Mouse (Mus musculus) neural tube, embryonic 15.5 days (tissue): ENCODE data around the gene Wwtr1. TPM values are rescaled to one million over a fixed set of nuclear protein-coding genes. Genes with fewer than 3 reads are reported as not detected.

ENCODE experiments used
- ATAC-seq: fragments of 200-750 bp; cut with Nextera tagmentation; 2 replicates; pipeline ENCODE4 v1.8.0; 2017; ENCODE audit warnings: mild to moderate bottlenecking, moderate TSS enrichment, moderate library complexity; ENCODE audit not compliant: low FRiP score
- H3K27ac ChIP-seq: fragments of 300-500 bp; sonication (generic); replicated peaks from 2 replicates; pipeline ENCODE4 v1.5.1; 2015; ENCODE audit warnings: mild to moderate bottlenecking, inconsistent platforms
- H3K27me3 ChIP-seq: fragments of 300-500 bp; sonication (generic); replicated peaks from 2 replicates; pipeline ENCODE4 v1.6.1; 2015; ENCODE audit warnings: inconsistent platforms
- H3K36me3 ChIP-seq: fragments of 300-500 bp; sonication (generic); 2 replicates; pipeline ENCODE4 v1.6.1; 2015; ENCODE audit warnings: inconsistent platforms
- H3K4me1 ChIP-seq: fragments of 300-500 bp; sonication (generic); 2 replicates; pipeline ENCODE4 v1.6.1; 2015; ENCODE audit warnings: inconsistent platforms
- H3K4me2 ChIP-seq: fragments of 300-500 bp; sonication (generic); 2 replicates; pipeline ENCODE4 v1.6.1; 2015; ENCODE audit warnings: inconsistent platforms, mild to moderate bottlenecking, moderate library complexity
- H3K4me3 ChIP-seq: fragments of 300-500 bp; sonication (generic); replicated peaks from 2 replicates; pipeline ENCODE4 v1.5.1; 2015; ENCODE audit warnings: mild to moderate bottlenecking, inconsistent platforms
- H3K9ac ChIP-seq: fragments of 300-500 bp; sonication (generic); replicated peaks from 2 replicates; pipeline ENCODE4 v1.6.1; 2015; ENCODE audit warnings: mild to moderate bottlenecking, inconsistent platforms
- H3K9me3 ChIP-seq: fragments of 300-500 bp; sonication (generic); replicated peaks from 2 replicates; pipeline ENCODE4 v1.6.1; 2016; ENCODE audit warnings: inconsistent platforms
- WGBS: fragments of 180-500 bp; shearing (Covaris S2); methylation state at CpG from one replicate; pipeline ENCODE4 v1.1.7; 2015; ENCODE audit warnings: mixed read lengths; 5-methylcytosine and 5-hydroxymethylcytosine counted together
- polyA plus RNA-seq: library from polyadenylated mRNA; unstranded; fragments of >200 nt; fragmentation: Nextera tagmentation; extraction: Ambion mirVana; gene quantifications from 2 replicates; pipeline ENCODE4 v1.2.1, GENCODE M21; 2015

Wwtr1 gene
- polyA plus RNA-seq, 1 experiment from 2014 or later: 8.1 TPM

DNA sequence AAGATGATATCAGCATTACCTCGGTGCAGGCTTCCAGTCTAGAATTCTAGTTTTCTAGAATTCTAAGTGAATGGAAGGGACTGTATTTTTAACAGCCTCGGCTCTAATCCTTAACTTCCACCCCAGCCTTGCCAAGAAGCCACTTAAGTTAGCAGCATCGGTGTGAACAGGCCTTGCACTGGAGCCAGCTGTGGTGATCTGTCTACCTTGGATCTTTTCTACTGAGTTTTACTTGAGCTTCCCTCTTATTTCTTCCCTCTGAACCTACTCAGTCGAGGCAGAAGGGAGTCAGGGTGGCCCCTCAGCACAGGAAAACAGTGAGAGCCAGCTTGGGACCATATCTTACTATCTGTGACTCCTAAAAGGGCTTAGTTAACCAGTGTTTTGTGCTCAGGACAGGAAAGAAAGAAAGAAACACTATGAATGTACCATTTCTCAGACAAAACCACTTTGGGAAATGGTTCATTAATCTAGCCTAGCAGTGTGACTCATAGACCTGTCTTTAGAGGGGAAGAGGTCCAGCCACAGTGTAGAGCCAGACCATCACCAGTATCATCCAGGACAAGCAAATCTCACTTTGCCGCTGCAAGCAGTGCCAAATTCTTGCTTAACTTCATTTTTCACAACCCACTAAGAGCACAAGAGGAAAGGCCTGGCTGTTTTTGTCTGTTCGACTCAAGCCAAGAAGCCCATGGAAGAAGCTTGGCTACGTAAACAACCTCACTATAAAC lies 65.6 kb downstream of the Wwtr1 start:
- Histone ChIP-seq H3K27me3 (no peaks in the 10 kb centered on the region), H3K4me3 (no peak overlapping the region), H3K9me3 (no peaks in the 10 kb centered on the region), H3K4me1 (peaks cover 6% of the 10 kb centered on the region; the same call in 1 of the 2 replicates), H3K4me2 (no peak overlapping the region), H3K27ac (no peak overlapping the region), H3K36me3 (no peaks in the 10 kb centered on the region), H3K9ac (no peak overlapping the region)
- no peak for ATAC-seq
- 88% methylated on average over 7 of the region's 7 CpGs for WGBS

DNA sequence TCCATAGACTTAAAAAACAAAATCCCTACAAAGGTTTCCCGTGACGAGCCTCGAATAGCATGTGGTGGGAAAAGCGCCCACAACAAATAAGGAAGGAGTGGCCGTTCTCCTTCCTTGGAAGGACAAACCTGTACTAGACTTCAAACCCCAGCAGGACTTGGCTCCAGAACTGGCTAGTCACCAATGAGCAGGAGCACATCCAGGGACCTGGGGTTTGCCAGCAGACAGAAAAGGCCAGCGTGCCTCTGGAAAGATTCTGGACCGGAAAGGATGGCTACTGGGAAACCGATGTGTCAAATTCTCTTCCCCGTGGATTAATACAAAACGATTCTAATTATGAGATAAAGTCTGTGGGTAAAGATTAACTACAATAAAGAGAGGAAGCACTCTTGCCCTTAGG lies 69.7 kb downstream of the Wwtr1 start:
- Histone ChIP-seq H3K9me3 (no peaks in the 10 kb centered on the region), H3K27ac (no peak overlapping the region)
- WGBS: 88% methylated on average over 10 of the region's 10 CpGs

DNA sequence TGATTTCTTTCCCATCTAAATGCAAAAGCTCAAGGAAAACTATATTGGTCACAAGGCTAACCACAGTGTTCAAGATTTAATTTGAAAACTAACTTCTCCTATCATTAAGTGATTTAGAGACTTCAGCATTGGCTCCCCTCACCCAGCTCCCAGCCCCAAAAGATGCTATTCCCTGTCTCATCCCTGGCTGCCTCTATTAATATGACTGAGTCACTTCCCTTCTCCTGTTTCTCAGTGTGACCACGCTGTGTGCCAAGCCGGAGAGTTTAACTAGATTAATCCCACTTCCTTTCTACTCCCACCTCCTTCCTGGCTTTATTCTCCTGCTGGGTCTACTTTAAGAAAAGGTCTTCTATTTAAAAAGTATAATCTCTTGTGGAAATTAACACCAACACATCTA lies 71.0 kb downstream of the Wwtr1 start:
- H3K27me3 ChIP-seq: no peaks in the 10 kb centered on the region
- no peak overlapping the region for H3K9ac ChIP-seq
- H3K9me3 ChIP-seq: no peaks in the 10 kb centered on the region
- no peak overlapping the region for H3K4me2 ChIP-seq
- no peaks in the 10 kb centered on the region for H3K4me1 ChIP-seq
- no peak overlapping the region for H3K4me3 ChIP-seq
- H3K27ac ChIP-seq: no peak overlapping the region
- no peak for ATAC-seq
- WGBS: 81% methylated on average over 2 of the region's 2 CpGs
- H3K36me3 ChIP-seq: no peaks in the 10 kb centered on the region

More for the DNA sequence above, 69.7 kb downstream of the Wwtr1 start:
- Histone ChIP-seq H3K36me3 (no peaks in the 10 kb centered on the region), H3K4me3 (no peak overlapping the region), H3K4me2 (no peak overlapping the region), H3K27me3 (no peaks in the 10 kb centered on the region), H3K4me1 (no peaks in the 10 kb centered on the region), H3K9ac (no peak overlapping the region)
- ATAC-seq: no peak

DNA sequence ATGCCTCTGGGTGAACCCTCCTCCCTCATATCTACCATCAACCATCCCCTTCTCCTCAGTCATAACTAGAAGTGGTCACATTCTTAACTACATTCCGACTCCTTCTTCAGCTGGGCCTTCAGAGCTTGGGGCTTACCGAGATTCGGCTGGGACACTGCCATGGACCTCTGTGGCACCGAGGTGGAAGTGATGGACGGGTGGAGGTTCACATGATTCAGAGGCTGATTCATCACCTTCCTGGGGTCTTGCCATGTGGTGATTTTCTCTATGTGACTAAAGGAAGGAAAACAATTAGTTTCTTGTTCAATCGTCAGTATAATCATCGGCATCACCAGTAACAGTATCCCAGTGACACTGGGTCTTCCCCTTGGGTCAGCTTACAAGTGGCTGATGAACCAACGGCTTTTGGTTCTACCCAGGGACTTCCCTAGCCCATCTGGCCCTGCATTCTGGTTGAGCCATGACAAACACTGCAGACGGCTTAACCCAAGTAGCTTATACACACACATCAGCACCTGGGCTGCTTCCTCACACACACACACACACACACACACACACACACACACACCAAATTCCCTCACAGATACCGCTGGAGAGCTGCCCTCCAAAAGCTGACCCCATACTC lies 74.0 kb downstream of the Wwtr1 start:
- no peaks in the 10 kb centered on the region for H3K4me1 ChIP-seq
- no peak overlapping the region for H3K27ac ChIP-seq
- no peak overlapping the region for H3K9ac ChIP-seq
- 89% methylated on average over 10 of the region's 10 CpGs for WGBS
- H3K27me3 ChIP-seq: no peaks in the 10 kb centered on the region
- H3K9me3 ChIP-seq: no peaks in the 10 kb centered on the region
- H3K4me2 ChIP-seq: no peak overlapping the region
- H3K4me3 ChIP-seq: no peak overlapping the region
- no peaks in the 10 kb centered on the region for H3K36me3 ChIP-seq
- ATAC-seq: no peak

DNA sequence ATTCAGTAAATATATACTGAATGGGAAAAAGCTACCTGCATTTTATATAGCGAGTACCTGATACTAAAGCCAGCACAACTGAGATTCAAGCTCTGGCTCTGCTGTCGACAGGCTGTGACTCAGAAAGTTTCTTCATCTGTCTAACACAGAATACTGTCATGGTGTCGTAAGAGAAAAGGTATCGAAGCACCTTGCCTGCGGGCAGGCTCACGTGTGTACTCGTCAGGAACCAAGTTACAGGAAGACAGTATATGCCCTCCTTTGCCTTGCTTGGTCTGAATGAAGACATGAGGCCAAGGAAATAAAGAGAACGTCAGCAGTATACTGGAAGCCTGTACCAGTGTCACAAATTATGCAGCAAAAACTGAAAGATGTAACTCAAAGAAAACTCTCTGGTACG lies 74.9 kb downstream of the Wwtr1 start:
- Histone ChIP-seq H3K36me3 (no peaks in the 10 kb centered on the region), H3K27ac (no peak overlapping the region), H3K4me2 (no peak overlapping the region), H3K9ac (no peak overlapping the region), H3K4me3 (no peak overlapping the region), H3K27me3 (no peaks in the 10 kb centered on the region), H3K4me1 (no peaks in the 10 kb centered on the region), H3K9me3 (no peaks in the 10 kb centered on the region)
- WGBS: 96% methylated on average over 9 of the region's 9 CpGs
- ATAC-seq: no peak

DNA sequence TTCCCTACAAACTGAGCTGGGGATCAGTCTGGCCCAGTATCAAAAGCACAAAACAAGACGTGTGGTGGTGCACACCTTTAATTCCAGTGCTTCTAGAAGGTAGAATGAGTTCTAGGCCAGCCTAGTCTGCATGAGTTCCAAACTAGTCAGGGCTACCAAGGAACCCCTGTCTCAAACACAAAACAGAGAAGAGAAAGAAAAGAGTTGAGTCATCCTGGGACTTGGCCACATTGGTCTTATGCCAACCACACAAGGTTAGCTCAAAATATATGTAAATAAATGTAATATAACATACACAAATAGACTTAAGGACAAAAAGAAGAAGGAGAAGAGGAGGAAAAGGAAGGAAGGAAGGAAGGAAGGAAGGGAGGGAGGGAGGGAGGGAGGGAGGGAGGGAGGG lies 77.9 kb downstream of the Wwtr1 start:
- no peak for ATAC-seq
- Histone ChIP-seq H3K27ac (no peak overlapping the region), H3K36me3 (no peaks in the 10 kb centered on the region), H3K4me1 (no peaks in the 10 kb centered on the region), H3K4me3 (no peak overlapping the region), H3K27me3 (no peaks in the 10 kb centered on the region), H3K9me3 (no peaks in the 10 kb centered on the region), H3K9ac (no peak overlapping the region), H3K4me2 (no peak overlapping the region)
- WGBS: 80% methylated on average over 1 of the region's 1 CpGs

DNA sequence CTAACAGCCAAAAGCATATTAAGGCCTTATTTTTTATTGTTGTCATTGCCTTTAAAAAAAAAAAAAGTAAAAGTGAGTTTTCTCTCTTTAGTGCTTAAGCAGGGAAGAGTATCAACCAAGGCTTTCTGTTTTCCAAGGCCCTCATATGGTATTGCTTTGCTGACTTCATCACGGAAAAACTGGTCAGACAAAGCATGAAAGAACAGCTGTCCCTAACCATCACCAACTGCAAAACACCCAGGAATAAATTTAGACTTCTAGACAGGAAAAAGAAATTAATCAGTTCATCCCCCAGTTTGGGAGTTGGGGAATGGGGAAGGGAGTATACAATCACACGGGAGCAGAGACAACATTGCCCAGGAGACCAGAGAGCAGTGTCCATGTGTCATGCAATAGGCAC lies 79.3 kb downstream of the Wwtr1 start:
- no peak overlapping the region for H3K27ac ChIP-seq
- no peaks in the 10 kb centered on the region for H3K9me3 ChIP-seq
- no peaks in the 10 kb centered on the region for H3K27me3 ChIP-seq
- ATAC-seq: no peak
- H3K9ac ChIP-seq: no peak overlapping the region
- H3K4me2 ChIP-seq: no peak overlapping the region
- no peaks in the 10 kb centered on the region for H3K4me1 ChIP-seq
- no peak overlapping the region for H3K4me3 ChIP-seq
- no peaks in the 10 kb centered on the region for H3K36me3 ChIP-seq
- 72% methylated on average over 2 of the region's 2 CpGs for WGBS

DNA sequence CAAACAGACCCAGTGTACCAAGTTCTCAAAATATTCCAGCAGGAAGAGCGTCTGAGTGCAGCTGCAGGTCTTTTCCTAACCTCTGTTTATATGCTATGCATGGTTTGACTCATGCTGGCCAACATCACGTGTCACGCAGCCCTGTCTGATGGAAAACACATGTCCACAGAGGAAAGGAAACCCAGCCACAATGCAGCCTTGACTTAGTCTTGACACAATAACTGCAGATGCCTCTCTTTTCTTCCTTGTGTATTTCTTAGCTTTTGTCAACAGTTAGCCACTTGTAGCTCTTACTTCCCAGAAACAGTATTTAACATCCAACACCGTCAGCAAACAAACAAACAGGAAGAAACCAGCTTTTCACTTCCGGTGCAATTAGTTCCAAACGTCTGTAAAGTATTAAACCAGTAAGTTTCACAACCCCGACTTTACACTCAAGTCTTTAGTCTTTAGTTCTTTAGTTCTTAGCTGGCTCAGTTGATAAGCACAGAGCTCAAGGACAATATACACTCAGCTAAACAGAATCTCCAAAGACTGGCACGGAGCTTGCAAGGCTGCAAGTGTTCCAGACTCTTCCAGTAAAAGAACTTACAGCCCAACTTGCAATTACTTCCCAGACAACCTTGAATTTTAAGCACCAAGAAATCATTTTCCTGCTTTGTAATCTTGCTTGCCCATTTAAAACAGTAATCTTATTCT lies 88.1 kb downstream of the Wwtr1 start:
- 75% methylated on average over 8 of the region's 8 CpGs for WGBS
- no peak overlapping the region for H3K27ac ChIP-seq
- H3K36me3 ChIP-seq: no peaks in the 10 kb centered on the region
- H3K4me3 ChIP-seq: no peak overlapping the region
- no peak overlapping the region for H3K4me2 ChIP-seq
- H3K9me3 ChIP-seq: no peaks in the 10 kb centered on the region
- no peak for ATAC-seq
- no peaks in the 10 kb centered on the region for H3K27me3 ChIP-seq
- H3K9ac ChIP-seq: no peak overlapping the region
- H3K4me1 ChIP-seq: no peaks in the 10 kb centered on the region

DNA sequence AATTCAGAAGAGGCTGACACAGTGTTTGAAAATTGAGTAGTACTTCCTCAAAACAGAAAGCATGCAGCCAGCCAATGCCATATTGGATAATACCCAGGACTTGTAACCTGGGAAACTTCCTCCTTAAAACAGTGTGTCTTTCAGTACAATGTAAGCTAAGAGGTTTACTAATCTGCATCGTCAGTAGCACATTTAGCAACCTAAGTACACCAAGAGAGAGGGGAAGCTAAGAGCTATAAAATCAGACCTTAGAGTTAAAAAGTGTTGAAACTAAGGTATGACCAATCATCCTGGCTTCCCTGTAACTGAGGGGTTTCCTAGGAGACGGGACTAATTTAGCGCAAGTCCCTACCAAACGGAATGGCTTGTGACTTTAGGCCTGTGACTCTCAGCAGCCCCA lies 89.6 kb downstream of the Wwtr1 start:
- WGBS: 81% methylated on average over 4 of the region's 4 CpGs
- Histone ChIP-seq H3K4me2 (no peak overlapping the region), H3K9ac (no peak overlapping the region), H3K4me1 (no peaks in the 10 kb centered on the region), H3K27ac (no peak overlapping the region), H3K9me3 (no peaks in the 10 kb centered on the region), H3K27me3 (no peaks in the 10 kb centered on the region), H3K36me3 (no peaks in the 10 kb centered on the region), H3K4me3 (no peak overlapping the region)
- no peak for ATAC-seq

DNA sequence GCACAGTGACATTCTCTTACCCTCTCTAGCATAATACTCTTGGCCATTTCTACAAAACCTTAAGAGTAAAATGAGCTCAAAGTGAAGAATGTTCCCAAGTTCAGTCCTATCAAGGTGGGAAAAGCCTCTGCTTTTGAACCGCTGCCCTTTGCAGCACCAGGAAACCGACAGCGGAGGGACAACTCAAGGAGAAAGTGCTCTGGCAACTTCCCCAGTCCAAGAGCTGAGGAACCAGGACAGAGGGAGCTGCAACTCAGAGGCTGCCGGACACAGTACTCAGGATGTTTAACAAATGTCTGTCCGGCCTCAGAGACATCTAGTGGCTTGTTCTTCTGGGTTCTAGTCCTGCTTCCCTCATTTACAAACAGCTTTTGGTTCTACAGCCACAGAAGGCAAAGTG lies 93.7 kb downstream of the Wwtr1 start:
- H3K27ac ChIP-seq: no peak overlapping the region
- no peak for ATAC-seq
- no peak overlapping the region for H3K4me2 ChIP-seq
- 89% methylated on average over 5 of the region's 5 CpGs for WGBS
- H3K27me3 ChIP-seq: no peaks in the 10 kb centered on the region
- H3K4me1 ChIP-seq: no peaks in the 10 kb centered on the region
- no peak overlapping the region for H3K4me3 ChIP-seq
- no peaks in the 10 kb centered on the region for H3K36me3 ChIP-seq
- no peaks in the 10 kb centered on the region for H3K9me3 ChIP-seq
- H3K9ac ChIP-seq: no peak overlapping the region

DNA sequence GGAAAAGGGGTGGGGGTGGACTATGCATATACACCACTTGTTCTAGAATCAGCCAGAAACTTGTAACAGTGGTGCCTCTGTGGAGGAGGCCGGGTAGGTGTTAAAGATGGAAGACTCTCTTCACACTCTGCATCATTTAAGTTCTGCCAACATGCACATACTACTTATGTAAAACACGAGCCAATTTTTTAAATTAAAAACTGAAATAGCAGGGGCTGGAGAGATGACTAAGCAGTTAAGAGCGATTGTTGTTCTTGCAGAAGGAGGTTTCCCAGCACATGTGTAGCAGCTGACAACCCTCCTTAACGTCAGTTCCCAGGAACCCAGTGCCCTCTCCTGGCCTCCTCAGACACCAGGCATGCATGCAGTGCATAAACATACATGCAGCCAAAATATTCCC lies 95.1 kb downstream of the Wwtr1 start:
- no peaks in the 10 kb centered on the region for H3K36me3 ChIP-seq
- H3K9me3 ChIP-seq: no peaks in the 10 kb centered on the region
- no peak overlapping the region for H3K4me2 ChIP-seq
- no peak overlapping the region for H3K9ac ChIP-seq
- ATAC-seq: no peak
- H3K27ac ChIP-seq: no peak overlapping the region
- H3K4me3 ChIP-seq: no peak overlapping the region
- 90% methylated on average over 4 of the region's 4 CpGs for WGBS
- H3K4me1 ChIP-seq: no peaks in the 10 kb centered on the region
- no peaks in the 10 kb centered on the region for H3K27me3 ChIP-seq

DNA sequence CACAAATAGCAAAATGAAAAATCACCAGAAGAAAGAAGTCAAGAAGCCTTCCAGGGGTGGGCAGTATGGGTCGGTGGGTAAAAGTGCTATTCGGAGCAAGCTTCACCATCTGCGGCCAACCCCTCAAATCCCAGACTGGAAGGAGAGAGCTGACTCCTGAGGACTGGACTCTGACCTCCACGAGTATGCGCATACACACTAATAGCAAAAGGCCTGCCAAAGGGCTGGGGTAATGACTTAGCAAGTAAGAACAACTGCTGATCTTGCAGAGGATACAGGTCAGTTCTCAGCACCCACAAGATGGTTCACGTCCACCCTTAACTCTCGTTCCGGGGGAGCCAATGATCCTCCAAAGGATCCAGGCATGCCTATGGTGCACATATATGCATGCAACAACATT lies 101.3 kb downstream of the Wwtr1 start:
- Histone ChIP-seq H3K4me1 (peaks cover 24% of the 10 kb centered on the region), H3K9ac (no peak overlapping the region), H3K27ac (no peak overlapping the region), H3K27me3 (no peaks in the 10 kb centered on the region), H3K9me3 (no peaks in the 10 kb centered on the region), H3K4me3 (no peak overlapping the region), H3K36me3 (no peaks in the 10 kb centered on the region), H3K4me2 (no peak overlapping the region)
- WGBS: 85% methylated on average over 8 of the region's 8 CpGs
- ATAC-seq: no peak
